Mouse (Mus musculus): Measurements from ENCODE around the gene Hyal3. TPM values are rescaled to one million over a fixed set of nuclear protein-coding genes. Genes with fewer than 3 reads are reported as not detected.

Hyal3 gene
- polyA plus RNA-seq, 1 experiment from 2014 or later: 1.9 TPM

DNA sequence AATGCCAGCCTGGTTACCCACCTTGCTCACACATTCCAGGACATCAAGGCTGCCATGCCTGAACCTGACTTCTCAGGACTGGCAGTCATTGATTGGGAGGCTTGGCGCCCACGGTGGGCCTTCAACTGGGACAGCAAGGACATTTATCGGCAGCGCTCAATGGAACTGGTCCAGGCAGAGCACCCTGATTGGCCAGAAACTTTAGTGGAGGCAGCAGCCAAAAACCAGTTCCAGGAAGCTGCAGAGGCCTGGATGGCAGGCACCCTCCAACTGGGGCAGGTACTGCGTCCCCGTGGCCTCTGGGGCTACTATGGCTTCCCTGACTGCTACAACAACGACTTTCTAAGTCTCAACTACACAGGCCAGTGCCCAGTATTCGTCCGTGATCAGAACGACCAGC, 2.7 kb upstream of the Hyal3 start:
- peaks cover 51% of the 10 kb centered on the region for H3K4me1 ChIP-seq (replicated peaks)
- no peak overlapping the region for H3K27ac ChIP-seq (replicated peaks)
- no peak overlapping the region for H3K9ac ChIP-seq
- H3K4me3 ChIP-seq: no peak overlapping the region
- no peaks in the 10 kb centered on the region for H3K9me3 ChIP-seq
- 96% methylated on average over 10 of the region's 10 CpGs for WGBS
- no peaks in the 10 kb centered on the region for H3K27me3 ChIP-seq
- peaks cover 24% of the 10 kb centered on the region for H3K36me3 ChIP-seq
- no peak for ATAC-seq (ENCODE audit: low read depth)
- H3K4me2 ChIP-seq: no peak overlapping the region

DNA sequence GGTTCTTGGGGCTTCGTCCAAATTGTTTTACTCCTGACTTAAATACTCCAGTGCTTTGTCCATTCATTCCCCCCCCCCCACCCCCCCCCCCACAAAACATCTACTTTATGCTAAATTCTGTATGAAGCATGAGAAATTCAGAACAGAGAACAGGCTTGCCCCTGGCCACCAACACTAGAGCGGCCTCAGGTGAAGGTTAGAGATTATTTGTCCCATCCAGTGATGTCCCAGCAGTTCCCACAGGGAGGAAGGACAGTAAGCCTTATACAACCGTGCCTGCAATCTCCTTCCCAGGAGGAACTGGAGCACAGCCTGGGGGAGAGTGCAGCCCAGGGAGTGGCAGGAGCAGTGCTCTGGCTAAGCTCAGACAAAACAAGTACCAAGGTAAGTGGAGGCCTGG, 2.0 kb upstream of the Hyal3 start, which contains the start of gene Naa80:
Gene Naa80, plus strand, starts transcription at position 301 of the 400 bp plus-strand sequence.
- Histone ChIP-seq H3K4me2 (peak within 1 kb of the TSS; percentile 97; the same call in 1 of the 2 replicates), H3K27me3 (no peaks in the 10 kb centered on the region), H3K9ac (peak within 1 kb of the TSS; percentile 85; the same call in 1 of the 2 replicates), H3K9me3 (no peaks in the 10 kb centered on the region), H3K4me3 (no peak within 1 kb of the TSS), H3K4me1 (replicated peaks) (peaks cover 51% of the 10 kb centered on the region), H3K36me3 (peaks cover 24% of the 10 kb centered on the region), H3K27ac (replicated peaks) (peak within 1 kb of the TSS; percentile 88; the same call in 1 of the 2 replicates)
- ATAC-seq (ENCODE audit: low read depth): no peak
- WGBS: 80% methylated on average over 3 of the region's 3 CpGs

DNA sequence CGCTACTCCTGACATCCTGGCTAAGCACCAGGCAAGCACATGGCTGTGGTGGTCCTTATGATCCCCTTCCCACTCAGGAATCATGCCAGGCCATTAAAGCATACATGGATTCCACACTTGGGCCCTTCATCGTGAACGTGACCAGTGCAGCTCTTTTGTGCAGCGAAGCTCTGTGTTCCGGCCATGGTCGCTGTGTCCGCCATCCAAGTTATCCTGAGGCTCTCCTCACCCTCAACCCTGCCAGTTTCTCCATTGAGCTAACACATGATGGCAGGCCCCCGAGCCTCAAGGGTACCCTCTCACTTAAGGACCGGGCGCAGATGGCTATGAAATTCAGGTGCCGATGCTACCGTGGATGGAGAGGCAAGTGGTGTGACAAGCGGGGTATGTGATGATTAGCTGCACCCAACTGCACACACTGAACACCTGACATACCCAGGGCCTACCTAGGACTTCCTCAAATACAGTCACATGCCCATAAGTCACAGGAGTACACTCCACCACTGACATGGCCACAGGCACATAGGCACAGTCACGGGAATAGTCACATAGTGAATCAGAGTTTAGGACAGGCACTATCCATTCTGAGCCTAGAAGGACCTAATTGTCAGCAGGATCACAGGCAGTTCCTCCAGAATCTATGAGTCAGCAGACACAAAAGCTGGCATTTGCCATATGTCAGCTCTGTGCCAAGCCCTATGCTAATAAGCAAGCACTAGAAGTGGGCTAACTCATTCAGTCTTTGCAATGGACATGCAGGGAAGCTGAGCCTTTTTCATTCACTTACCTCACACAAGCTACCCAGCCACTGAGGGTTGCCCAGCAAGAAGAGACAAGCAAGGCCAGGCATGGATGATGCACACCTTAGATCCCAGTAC, 1.4 kb upstream of the Hyal3 start:
- WGBS: 90% methylated on average over 14 of the region's 14 CpGs
- peak overlapping the region; percentile 85; the same call in 1 of the 2 replicates for H3K9ac ChIP-seq
- H3K4me1 ChIP-seq (replicated peaks): peaks cover 51% of the 10 kb centered on the region
- H3K4me2 ChIP-seq: peak overlapping the region; percentile 97; the same call in 1 of the 2 replicates
- no peak for ATAC-seq (ENCODE audit: low read depth)
- no peak overlapping the region for H3K4me3 ChIP-seq
- peaks cover 25% of the 10 kb centered on the region for H3K36me3 ChIP-seq
- H3K27ac ChIP-seq (replicated peaks): peak overlapping the region; percentile 88; the same call in 1 of the 2 replicates
- H3K9me3 ChIP-seq: no peaks in the 10 kb centered on the region
- no peaks in the 10 kb centered on the region for H3K27me3 ChIP-seq

DNA sequence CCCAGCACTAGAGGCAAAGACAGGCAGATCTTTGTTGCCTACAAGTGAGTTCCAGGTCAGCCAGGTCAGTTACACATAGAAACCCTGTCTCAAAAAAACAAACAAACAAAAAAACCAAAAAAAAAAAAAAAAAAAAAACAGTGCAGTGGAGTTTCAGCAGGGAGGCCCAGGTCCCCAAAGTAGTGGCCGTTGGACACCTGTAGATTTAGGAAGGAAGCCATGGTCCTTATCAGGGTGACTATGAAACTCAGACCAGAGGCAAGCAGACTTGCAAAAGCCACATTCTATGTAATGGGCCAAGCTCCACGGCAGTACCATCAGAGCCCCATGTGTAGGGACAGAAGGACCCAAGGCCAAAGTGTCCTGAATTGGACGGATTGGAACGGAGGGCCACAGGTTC, 966 bp downstream of the Hyal3 start:
- Histone ChIP-seq H3K27me3 (no peaks in the 10 kb centered on the region), H3K9ac (peak overlapping the region; percentile 85), H3K4me1 (replicated peaks) (peaks cover 41% of the 10 kb centered on the region), H3K27ac (replicated peaks) (peak overlapping the region; percentile 88; the same call in 1 of the 2 replicates), H3K36me3 (peaks cover 16% of the 10 kb centered on the region), H3K4me2 (peak overlapping the region; percentile 97), H3K4me3 (peak overlapping the region; percentile 63), H3K9me3 (no peaks in the 10 kb centered on the region)
- ATAC-seq (ENCODE audit: low read depth): no peak
- WGBS: 82% methylated on average over 4 of the region's 4 CpGs

DNA sequence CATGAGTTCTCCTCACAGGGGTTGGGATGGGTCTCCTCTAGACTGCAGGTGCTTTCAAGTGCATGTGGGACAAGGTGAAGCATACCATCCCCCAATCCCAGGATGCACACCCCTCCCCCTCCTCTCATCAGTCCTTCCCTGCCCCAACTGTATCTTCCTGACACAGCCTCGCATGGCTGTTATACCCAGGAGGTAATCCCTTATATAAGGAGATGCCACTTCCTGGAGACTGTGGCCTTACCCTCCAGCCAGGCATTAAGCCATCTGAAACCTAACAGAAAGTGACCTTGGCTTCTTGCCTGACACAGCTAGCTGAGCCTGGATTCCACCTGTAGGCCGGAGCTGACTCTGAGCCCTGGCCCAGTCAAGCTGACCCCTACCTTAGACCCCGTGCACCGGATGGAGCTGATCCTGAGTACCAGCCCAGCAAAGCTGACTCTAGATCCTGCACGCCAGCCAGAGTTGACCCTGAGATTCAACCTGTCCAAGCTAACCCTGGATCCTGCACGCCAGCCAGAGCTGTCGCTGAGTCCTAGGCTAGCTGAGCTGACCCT, 2.0 kb downstream of the Hyal3 start:
- Histone ChIP-seq H3K4me2 (no peak overlapping the region), H3K9ac (0 out of 2 replicates have a peak overlapping the region, but pooled peaks have one; percentile 85)

DNA sequence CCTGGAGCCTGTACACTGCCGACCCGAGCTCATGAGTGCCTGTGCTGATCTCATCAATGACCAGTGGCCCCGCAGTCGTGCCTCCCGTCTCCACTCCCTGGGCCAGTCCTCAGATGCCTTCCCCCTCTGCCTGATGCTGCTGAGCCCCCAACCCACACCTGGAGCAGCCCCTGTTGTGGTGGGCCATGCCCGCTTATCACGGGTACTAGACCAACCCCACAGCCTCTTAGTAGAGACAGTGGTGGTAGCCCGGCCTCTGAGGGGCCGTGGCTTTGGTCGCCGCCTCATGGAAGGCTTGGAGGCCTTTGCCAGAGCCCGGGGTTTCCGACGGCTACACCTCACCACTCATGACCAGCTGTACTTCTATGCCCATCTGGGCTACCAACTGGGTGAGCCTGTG, 2.6 kb downstream of the Hyal3 start:
- 93% methylated on average over 14 of the region's 14 CpGs for WGBS

More for the DNA sequence above, 2.0 kb downstream of the Hyal3 start:
- Histone ChIP-seq H3K4me3 (no peak overlapping the region), H3K36me3 (peaks cover 16% of the 10 kb centered on the region), H3K4me1 (replicated peaks) (peaks cover 32% of the 10 kb centered on the region), H3K27me3 (no peaks in the 10 kb centered on the region), H3K9me3 (no peaks in the 10 kb centered on the region), H3K27ac (replicated peaks) (no peak overlapping the region)
- 92% methylated on average over 7 of the region's 7 CpGs for WGBS
- no peak for ATAC-seq (ENCODE audit: low read depth)

DNA sequence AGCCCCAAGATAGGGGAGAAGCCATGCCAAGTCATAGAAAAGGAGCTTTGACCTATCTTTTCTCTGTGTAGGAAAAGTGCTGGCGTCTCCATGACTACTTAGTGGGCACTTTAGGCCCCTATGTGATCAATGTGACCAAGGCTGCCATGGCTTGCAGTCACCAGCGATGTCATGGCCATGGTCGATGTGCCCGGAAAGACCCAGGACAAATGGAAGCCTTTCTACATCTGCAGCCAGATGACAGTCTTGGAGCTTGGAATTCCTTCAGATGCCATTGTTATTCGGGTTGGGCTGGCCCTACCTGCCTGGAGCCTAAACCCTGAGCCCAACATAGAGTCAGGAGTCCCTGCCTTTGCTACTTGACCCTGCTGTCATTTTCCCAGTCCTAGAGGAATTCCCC, 5.9 kb downstream of the Hyal3 start:
- H3K4me1 ChIP-seq (replicated peaks): peaks cover 20% of the 10 kb centered on the region
- H3K27me3 ChIP-seq: no peaks in the 10 kb centered on the region
- no peak overlapping the region for H3K27ac ChIP-seq (replicated peaks)
- no peak for ATAC-seq (ENCODE audit: low read depth)
- no peak overlapping the region for H3K9ac ChIP-seq
- H3K4me3 ChIP-seq: no peak overlapping the region
- 88% methylated on average over 5 of the region's 5 CpGs for WGBS
- no peaks in the 10 kb centered on the region for H3K9me3 ChIP-seq
- peaks cover 37% of the 10 kb centered on the region for H3K36me3 ChIP-seq
- H3K4me2 ChIP-seq: no peak overlapping the region; the same call in 1 of the 2 replicates

More for the DNA sequence above, 2.6 kb downstream of the Hyal3 start:
- Histone ChIP-seq H3K4me2 (no peak overlapping the region), H3K9ac (no peak overlapping the region), H3K27ac (replicated peaks) (no peak overlapping the region), H3K9me3 (no peaks in the 10 kb centered on the region), H3K27me3 (no peaks in the 10 kb centered on the region), H3K4me3 (no peak overlapping the region), H3K36me3 (peaks cover 16% of the 10 kb centered on the region), H3K4me1 (replicated peaks) (peaks cover 36% of the 10 kb centered on the region)
- ATAC-seq (ENCODE audit: low read depth): no peak

DNA sequence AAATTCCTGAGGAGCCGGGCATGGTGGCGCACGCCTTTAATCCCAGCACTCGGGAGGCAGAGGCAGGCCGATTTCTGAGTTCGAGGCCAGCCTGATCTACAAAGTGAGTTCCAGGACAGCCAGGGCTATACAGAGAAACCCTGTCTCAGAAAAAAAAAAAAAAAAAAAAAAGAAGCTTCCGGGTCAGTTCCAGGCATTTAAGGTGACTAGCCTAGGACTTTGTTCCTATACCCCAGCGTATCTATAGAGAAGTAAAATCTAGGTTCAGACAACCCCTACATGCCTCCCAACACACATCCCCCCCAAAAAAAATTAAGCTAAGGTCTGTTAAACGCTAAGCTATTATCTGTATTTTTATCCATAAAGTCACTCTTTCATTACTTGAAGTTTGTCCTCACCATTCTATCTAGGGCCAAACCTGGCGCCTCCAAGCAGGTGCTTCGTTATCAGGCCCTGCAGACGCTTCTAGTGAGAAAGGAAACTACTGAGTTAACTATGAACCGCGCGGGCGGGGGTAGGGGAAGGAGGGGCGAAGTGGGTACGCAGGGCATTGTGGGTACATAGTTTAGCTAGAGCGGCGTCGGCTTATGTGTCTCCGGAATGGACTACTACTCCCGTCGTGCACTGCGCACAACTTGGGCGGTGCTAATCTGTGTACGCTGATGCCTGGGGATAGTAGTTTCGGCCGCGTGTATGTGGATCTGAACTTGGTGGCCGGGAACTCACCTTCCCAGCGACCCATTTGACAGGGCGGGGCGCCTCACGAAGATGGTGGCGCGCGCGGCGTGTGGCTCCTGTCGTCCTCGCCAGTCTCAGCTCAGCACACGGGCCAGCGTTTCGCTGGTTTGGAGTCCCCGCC, 6.6 kb downstream of the Hyal3 start, which contains the start of gene Ifrd2:
Gene Ifrd2, plus strand, starts transcription at position 669 of the 859 bp plus-strand sequence.
- ATAC-seq (ENCODE audit: low read depth): peak; percentile 98
- WGBS: 14% methylated on average over 46 of the region's 46 CpGs

DNA sequence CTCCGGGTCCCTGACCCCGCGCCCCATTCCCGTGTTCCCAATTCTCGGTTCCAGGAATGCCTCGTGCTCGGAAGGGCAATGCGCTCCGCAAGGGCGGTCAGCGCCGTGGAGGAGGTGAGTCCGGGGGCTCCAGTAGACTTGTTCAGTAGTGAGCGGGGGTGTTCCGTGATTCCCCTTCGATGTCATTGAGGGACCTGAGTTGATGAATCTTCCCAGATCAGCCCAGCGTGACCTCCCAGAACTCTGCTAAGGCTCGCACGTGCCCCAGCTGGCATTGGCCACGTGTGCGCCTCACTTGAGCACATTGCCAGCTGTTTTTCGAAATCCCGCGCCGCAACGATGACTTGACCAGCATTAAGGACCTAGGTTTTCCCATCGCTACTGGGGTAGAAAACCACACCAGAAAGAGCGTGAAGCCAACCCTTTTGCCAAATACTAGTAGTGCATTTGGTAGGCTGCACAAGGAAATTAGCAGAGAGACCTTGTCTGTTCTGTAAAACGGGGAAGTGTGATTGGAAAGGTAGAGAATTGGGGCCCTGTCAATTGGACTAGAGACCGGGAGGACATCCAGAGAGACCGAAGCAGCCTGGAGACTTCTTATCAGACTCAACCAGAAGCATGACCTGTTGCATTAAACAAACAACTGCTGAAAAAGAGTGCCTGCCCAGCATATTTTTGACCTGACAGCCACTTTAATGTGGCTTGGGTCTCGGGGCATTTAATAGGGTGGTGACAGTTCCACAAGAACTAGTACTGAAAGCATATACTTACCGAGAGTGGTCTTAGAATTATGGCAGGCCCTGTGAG, 7.4 kb downstream of the Hyal3 start:
- Histone ChIP-seq H3K4me3 (peak overlapping the region; percentile 64), H3K9me3 (no peaks in the 10 kb centered on the region), H3K27me3 (no peaks in the 10 kb centered on the region), H3K27ac (replicated peaks) (no peak overlapping the region), H3K4me2 (peak overlapping the region; percentile 79), H3K4me1 (replicated peaks) (peaks cover 15% of the 10 kb centered on the region), H3K36me3 (peaks cover 45% of the 10 kb centered on the region), H3K9ac (peak overlapping the region; percentile 65)
- peak; percentile 46; the same call in 1 of the 2 replicates for ATAC-seq (ENCODE audit: low read depth)
- WGBS: 6% methylated on average over 33 of the region's 33 CpGs

More for the DNA sequence above, 6.6 kb downstream of the Hyal3 start, which contains the start of gene Ifrd2:
- Histone ChIP-seq H3K27ac (replicated peaks) (no peak within 1 kb of the TSS), H3K4me1 (replicated peaks) (peaks cover 13% of the 10 kb centered on the region), H3K36me3 (peaks cover 44% of the 10 kb centered on the region), H3K9me3 (no peaks in the 10 kb centered on the region), H3K27me3 (no peaks in the 10 kb centered on the region), H3K4me2 (peak within 1 kb of the TSS; percentile 79), H3K4me3 (peak within 1 kb of the TSS; percentile 64), H3K9ac (peak within 1 kb of the TSS; percentile 65)

DNA sequence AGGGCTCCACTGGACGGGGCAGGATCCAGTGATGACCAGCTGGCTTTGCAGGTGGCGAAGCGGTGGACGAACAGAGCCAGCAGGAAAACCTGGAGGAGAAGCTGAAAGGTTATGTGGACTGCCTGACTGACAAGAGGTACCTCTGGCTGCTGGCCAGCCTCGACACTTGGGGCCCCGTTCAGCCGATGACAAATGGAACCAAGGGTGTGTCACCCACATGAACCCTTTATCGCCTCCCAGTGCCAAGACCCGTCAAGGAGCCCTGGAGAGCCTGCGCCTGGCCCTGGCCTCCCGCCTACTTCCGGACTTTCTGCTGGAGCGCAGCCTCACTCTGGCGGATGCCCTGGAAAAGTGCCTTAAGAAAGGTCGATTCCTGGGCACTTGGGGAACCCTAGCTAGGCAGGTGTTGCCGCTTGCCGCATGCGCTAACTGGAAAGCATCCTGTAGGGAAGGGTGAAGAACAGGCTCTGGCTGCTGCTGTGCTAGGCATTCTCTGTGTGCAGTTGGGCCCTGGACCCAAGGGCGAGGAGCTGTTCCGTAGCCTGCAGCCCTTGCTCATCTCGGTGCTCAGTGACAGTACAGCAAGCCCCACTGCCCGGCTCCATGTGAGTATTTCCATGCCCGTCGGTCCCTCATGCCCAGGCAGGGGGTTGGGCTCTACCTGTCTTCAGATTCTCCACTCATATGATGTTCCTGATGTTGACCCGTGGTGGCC, 9.6 kb downstream of the Hyal3 start:
- 95% methylated on average over 25 of the region's 25 CpGs for WGBS
- no peak overlapping the region for H3K4me2 ChIP-seq
- ATAC-seq (ENCODE audit: low read depth): no peak

More for the DNA sequence above, 9.6 kb downstream of the Hyal3 start:
- H3K27ac ChIP-seq (replicated peaks): no peak overlapping the region
- H3K36me3 ChIP-seq: peaks cover 49% of the 10 kb centered on the region
- no peak overlapping the region for H3K9ac ChIP-seq
- no peaks in the 10 kb centered on the region for H3K9me3 ChIP-seq
- peaks cover 27% of the 10 kb centered on the region for H3K4me1 ChIP-seq (replicated peaks)
- no peak overlapping the region for H3K4me3 ChIP-seq
- H3K27me3 ChIP-seq: no peaks in the 10 kb centered on the region

Data from neural tube, embryonic 13.5 days (tissue).